Mouse (Mus musculus) heart, adult 2 months (tissue): ENCODE data around the gene Pds5a. TPM values are rescaled to one million over a fixed set of nuclear protein-coding genes. Genes with fewer than 3 reads are reported as not detected.

Experiments
- DNase-seq, 2 experiments: peaks; one replicate each; pipeline ENCODE4 v3.0.0; 2021
- H3K27ac ChIP-seq: fragments of 200-600 bp; 2 replicates; pipeline ENCODE4 v1.8.1; 2022
- H3K27me3 ChIP-seq: fragments of 200-500 bp; 2 replicates; pipeline ENCODE4 v1.6.1; 2012; ENCODE audit warnings: mild to moderate bottlenecking, low read length, inconsistent platforms, mixed read lengths; ENCODE audit not compliant: control insufficient read depth, insufficient read depth
- H3K36me3 ChIP-seq: fragments of 200-500 bp; 2 replicates; pipeline ENCODE4 v1.6.1; 2012; ENCODE audit warnings: low read length, inconsistent platforms; ENCODE audit not compliant: control insufficient read depth, insufficient read depth
- H3K4me1 ChIP-seq: fragments of 200-500 bp; 2 replicates; pipeline ENCODE4 v1.6.1; 2011; ENCODE audit warnings: low read length; ENCODE audit not compliant: control insufficient read depth, insufficient read depth
- H3K4me3 ChIP-seq: fragments of 200-600 bp; 2 replicates; pipeline ENCODE4 v1.8.1; 2022
- H3K79me2 ChIP-seq: fragments of 200-500 bp; replicated peaks from 2 replicates; pipeline ENCODE4 v1.6.1; 2012; ENCODE audit warnings: mild to moderate bottlenecking, inconsistent platforms, low read length, moderate library complexity, mixed read lengths; ENCODE audit not compliant: control insufficient read depth, insufficient read depth
- H3K9ac ChIP-seq: fragments of 200-500 bp; 2 replicates; pipeline ENCODE4 v1.6.1; 2012; ENCODE audit warnings: low read depth, mild to moderate bottlenecking, control low read depth, inconsistent platforms, low read length, mixed read lengths
- CTCF ChIP-seq: fragments of 200-600 bp; IDR thresholded peaks from 2 replicates; pipeline ENCODE4 v1.8.1; 2022; ENCODE audit warnings: antibody characterized with exemption, mild to moderate bottlenecking, moderate library complexity
- EP300 ChIP-seq: fragments of 200-500 bp; IDR thresholded peaks from 2 replicates; pipeline ENCODE4 v1.6.1; 2011; ENCODE audit warnings: low read depth, low read length, control low read depth; ENCODE audit not compliant: insufficient read depth
- POLR2A ChIP-seq: fragments of 200-500 bp; IDR thresholded peaks from 2 replicates; pipeline ENCODE4 v1.6.1; 2011; ENCODE audit warnings: mild to moderate bottlenecking, low read depth, low read length, control low read depth; ENCODE audit not compliant: insufficient read depth
- WGBS: fragments of 180-500 bp; shearing (Covaris S2); methylation state at CpG from one replicate; pipeline ENCODE4 v1.1.7; 2018; 5-methylcytosine and 5-hydroxymethylcytosine counted together
- intact Hi-C: fragments of 180-260 bp; cut with DNase I; formaldehyde crosslinking; loops from one replicate; pipeline ENCODE4 v1.15.1; 2025
- polyA plus RNA-seq: library from polyadenylated mRNA; depleted of rRNA; stranded (reverse); fragments of >200 nt; gene quantifications from 2 replicates; pipeline ENCODE4 v1.2.3, GENCODE M21; 2012
- total RNA-seq, 2 experiments: library from RNA; stranded (reverse); gene quantifications; 2 replicates each; pipeline ENCODE4 v1.2.3; 2021

The Pds5a gene
- total and polyA plus RNA-seq, 3 experiments, result 14.8 to 65.4 (median 54.8) TPM

DNA sequence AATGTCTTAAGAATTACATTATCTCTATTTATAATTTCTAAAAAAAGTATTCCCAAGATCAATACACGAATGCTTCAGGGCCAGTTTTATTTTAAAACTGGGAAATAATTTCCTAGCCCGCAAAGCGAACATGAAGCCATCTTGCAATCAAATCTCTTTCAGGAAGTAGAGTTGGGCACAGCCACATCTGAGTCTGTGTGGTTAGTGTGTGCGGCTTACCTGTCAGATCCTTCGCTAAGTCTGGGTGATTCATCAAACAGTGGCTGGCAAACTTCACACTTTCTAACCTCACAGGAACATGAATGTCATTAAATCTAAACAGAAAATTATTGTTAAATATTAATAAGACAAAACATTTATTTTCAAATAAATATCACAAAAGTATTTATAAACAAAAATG is 44.3 kb downstream of the Pds5a start:
- no peak overlapping the region for H3K27ac ChIP-seq
- TF ChIP-seq EP300 (no peak), CTCF (no peak), POLR2A (no peak)
- no peak overlapping the region for H3K4me3 ChIP-seq
- no peaks in the 10 kb centered on the region for H3K4me1 ChIP-seq
- H3K27me3 ChIP-seq, result no peaks in the 10 kb centered on the region
- H3K9ac ChIP-seq, result no peak overlapping the region
- H3K36me3 ChIP-seq, result no peaks in the 10 kb centered on the region; the same call in 1 of the 2 replicates
- no peaks in the 10 kb centered on the region for H3K79me2 ChIP-seq
- 93% methylated on average over 5 of the region's 5 CpGs for WGBS
- no peak for DNase-seq
- intact Hi-C loops, result no loop called here

DNA sequence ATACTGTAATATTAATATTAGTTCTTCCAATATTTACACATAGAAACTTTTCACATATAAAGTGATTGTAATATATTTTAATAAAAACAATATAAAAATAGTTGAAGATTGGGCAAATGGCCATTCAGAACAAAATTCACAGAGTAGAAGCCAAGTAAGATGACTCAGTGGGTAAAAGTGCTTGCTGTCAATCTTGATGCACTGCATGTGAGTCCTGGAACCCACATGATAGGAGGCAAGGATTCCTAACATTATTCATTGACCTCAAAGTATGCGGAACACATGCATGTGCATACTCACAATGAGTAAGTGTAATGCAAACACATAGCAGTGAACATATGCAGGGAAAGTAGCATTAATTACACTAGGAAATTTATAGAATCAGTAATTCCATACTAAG is 59.2 kb downstream of the Pds5a start:
- Histone ChIP-seq H3K79me2 (no peaks in the 10 kb centered on the region), H3K4me1 (no peaks in the 10 kb centered on the region), H3K4me3 (no peak overlapping the region), H3K27me3 (no peaks in the 10 kb centered on the region), H3K36me3 (peaks cover 2% of the 10 kb centered on the region; the same call in 1 of the 2 replicates), H3K27ac (no peak overlapping the region), H3K9ac (no peak overlapping the region)
- no peak for DNase-seq
- TF ChIP-seq EP300 (no peak), CTCF (no peak)
- WGBS, result 98% methylated on average over 1 of the region's 1 CpGs
- intact Hi-C loops, result no loop called here

DNA sequence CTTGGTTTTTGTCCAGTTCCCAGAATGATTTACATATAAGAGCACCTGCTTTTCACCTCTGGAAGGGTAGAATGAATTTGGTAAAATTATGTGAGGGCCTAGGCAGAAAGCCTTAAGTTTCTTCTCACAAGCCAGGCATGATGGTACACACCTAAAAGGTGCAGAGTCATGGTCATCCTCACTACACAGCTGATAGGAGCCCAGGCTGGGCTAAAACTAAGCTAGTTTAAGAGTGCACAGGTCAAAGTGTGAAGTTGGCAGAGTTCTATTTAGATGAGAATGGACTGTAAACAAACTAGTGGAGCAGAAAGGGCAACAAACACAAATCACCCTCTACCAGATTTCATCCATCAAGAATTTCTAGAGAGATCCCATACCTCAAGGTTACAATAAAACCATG is 73.7 kb downstream of the Pds5a start:
- TF ChIP-seq CTCF, result no peak
- no peak for TF ChIP-seq EP300
- TF ChIP-seq POLR2A, result no peak
- Histone ChIP-seq H3K36me3 (peaks cover 3% of the 10 kb centered on the region), H3K27ac (no peak overlapping the region)

DNA sequence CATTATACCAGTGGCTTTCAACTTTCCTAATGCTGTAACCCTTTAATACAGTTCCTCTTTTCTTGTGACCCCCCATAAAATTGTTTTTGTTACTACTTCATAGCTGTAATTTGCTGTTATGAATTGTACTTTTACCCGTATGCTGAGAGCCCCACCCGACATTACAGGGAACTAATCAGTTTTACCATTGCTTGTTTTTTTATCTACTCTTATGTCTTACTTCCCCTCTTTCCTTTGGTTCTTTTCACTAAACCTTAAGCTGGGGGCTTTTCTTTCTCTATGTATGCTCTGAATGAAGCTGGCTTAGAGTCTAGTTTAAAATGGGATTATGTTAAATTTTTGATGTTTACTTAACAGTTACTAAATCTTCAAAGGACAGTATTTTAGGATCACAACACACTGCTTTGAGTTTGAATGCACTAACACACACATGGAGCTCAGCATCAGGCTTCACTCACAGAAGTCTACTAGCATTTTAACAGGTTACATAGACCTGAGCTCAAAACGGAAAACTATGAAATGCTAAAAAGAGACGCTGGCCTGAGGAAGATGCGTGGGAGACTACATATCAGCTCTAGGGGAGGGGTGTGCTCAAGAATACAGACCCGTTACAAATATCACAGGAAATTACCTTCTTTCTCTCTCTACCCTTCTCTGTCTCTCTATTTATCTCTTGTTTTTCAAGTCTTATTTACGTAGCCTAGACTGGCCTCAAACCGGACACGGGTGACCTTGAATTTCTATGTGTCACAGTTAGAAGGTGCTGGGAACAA is 84.7 kb downstream of the Pds5a start:
- H3K9ac ChIP-seq, result no peak overlapping the region
- no peaks in the 10 kb centered on the region; the same call in 1 of the 2 replicates for H3K4me1 ChIP-seq
- H3K36me3 ChIP-seq, result peaks cover 14% of the 10 kb centered on the region
- H3K79me2 ChIP-seq, result no peaks in the 10 kb centered on the region
- no peak for DNase-seq
- intact Hi-C loops, result no loop called here
- TF ChIP-seq POLR2A, result no peak
- TF ChIP-seq CTCF, result no peak
- TF ChIP-seq EP300, result no peak
- H3K4me3 ChIP-seq, result no peak overlapping the region
- H3K27ac ChIP-seq, result no peak overlapping the region
- no peaks in the 10 kb centered on the region for H3K27me3 ChIP-seq
- WGBS, result 60% methylated on average over 9 of the region's 9 CpGs

More for the DNA sequence above, 73.7 kb downstream of the Pds5a start:
- H3K27me3 ChIP-seq, result no peaks in the 10 kb centered on the region
- intact Hi-C loops, result loop anchor here (5.0 kb wide), 1 partner anchor 68 kb away; no protein-coding TSS in a partner anchor
- no peaks in the 10 kb centered on the region for H3K79me2 ChIP-seq
- no peak overlapping the region for H3K4me3 ChIP-seq
- H3K9ac ChIP-seq, result no peak overlapping the region
- no peaks in the 10 kb centered on the region for H3K4me1 ChIP-seq
- DNase-seq, result no peak

DNA sequence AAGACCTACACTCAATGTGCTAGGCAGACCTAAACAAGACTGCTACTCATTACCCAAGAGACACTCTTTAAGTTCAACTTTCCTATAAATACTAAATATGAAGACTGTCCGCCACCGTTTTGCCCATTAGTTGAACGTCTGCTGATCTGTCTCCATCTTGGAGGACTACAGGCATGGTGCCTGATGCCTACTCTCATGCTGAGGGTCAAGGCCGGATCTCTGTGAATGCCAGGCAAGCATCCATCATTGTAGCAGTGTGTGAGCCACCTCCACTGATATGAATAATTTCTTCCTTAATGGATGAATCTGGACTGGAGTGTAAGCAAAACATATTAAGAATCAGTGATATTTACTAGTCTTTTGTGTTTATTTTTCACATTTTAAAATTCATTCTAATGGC is 87.5 kb downstream of the Pds5a start:
- intact Hi-C loops, result no loop called here
- H3K27ac ChIP-seq, result no peak overlapping the region
- no peak for DNase-seq
- peaks cover 11% of the 10 kb centered on the region for H3K36me3 ChIP-seq
- no peaks in the 10 kb centered on the region; the same call in 1 of the 2 replicates for H3K4me1 ChIP-seq
- H3K9ac ChIP-seq, result no peak overlapping the region
- H3K79me2 ChIP-seq, result no peaks in the 10 kb centered on the region
- TF ChIP-seq EP300, result no peak
- no peak for TF ChIP-seq POLR2A
- TF ChIP-seq CTCF, result no peak
- no peaks in the 10 kb centered on the region for H3K27me3 ChIP-seq
- WGBS, result 83% methylated on average over 4 of the region's 4 CpGs
- no peak overlapping the region for H3K4me3 ChIP-seq

- H3K4me3 ChIP-seq, result no peak overlapping the region
- intact Hi-C loops, result no loop called here
- H3K4me1 ChIP-seq, result no peaks in the 10 kb centered on the region; the same call in 1 of the 2 replicates
- no peaks in the 10 kb centered on the region for H3K79me2 ChIP-seq
- WGBS, result 89% methylated on average over 5 of the region's 5 CpGs
- H3K27ac ChIP-seq, result no peak overlapping the region
- peaks cover 11% of the 10 kb centered on the region for H3K36me3 ChIP-seq
- DNase-seq, result no peak
- no peaks in the 10 kb centered on the region for H3K27me3 ChIP-seq
- no peak overlapping the region for H3K9ac ChIP-seq
- TF ChIP-seq POLR2A, result no peak
- TF ChIP-seq EP300, result no peak
- TF ChIP-seq CTCF, result no peak
Measured at GRCm38 (mm10) chr5:65609769-65610168, 88.3 kb downstream of the Pds5a start.
